Mouse (Mus musculus) midbrain, embryonic 16.5 days (tissue): Measurements from ENCODE around the gene Ifna15. TPM values are rescaled to one million over a fixed set of nuclear protein-coding genes. Genes with fewer than 3 reads are reported as not detected.

Experiments used
- ATAC-seq: fragments of 200-750 bp; cut with Nextera tagmentation; 2 replicates; pipeline ENCODE4 v1.8.0; 2017; ENCODE audit warnings: moderate TSS enrichment
- H3K27ac ChIP-seq: fragments of 300-500 bp; sonication (generic); 2 replicates; pipeline ENCODE4 v1.5.1; 2014; ENCODE audit warnings: mild to moderate bottlenecking, low read length, mixed read lengths
- H3K27me3 ChIP-seq: fragments of 300-500 bp; sonication (generic); 2 replicates; pipeline ENCODE4 v1.6.1; 2014; ENCODE audit warnings: low read depth, low read length, mixed read lengths; ENCODE audit not compliant: control insufficient read depth, insufficient read depth
- H3K36me3 ChIP-seq: fragments of 300-500 bp; sonication (generic); 2 replicates; pipeline ENCODE4 v1.6.1; 2014; ENCODE audit warnings: mild to moderate bottlenecking, low read length, moderate library complexity, mixed read lengths; ENCODE audit not compliant: control insufficient read depth, insufficient read depth
- H3K4me1 ChIP-seq: fragments of 300-500 bp; sonication (generic); 2 replicates; pipeline ENCODE4 v1.6.1; 2014; ENCODE audit warnings: mild to moderate bottlenecking, low read length, mixed read lengths; ENCODE audit not compliant: control insufficient read depth, insufficient read depth
- H3K4me2 ChIP-seq: fragments of 300-500 bp; sonication (generic); 2 replicates; pipeline ENCODE4 v1.6.1; 2014; ENCODE audit warnings: mild to moderate bottlenecking, low read length, mixed read lengths
- H3K4me3 ChIP-seq: fragments of 300-500 bp; sonication (generic); 2 replicates; pipeline ENCODE4 v1.5.1; 2014; ENCODE audit warnings: low read depth, mild to moderate bottlenecking, low read length, moderate library complexity, mixed read lengths
- H3K9ac ChIP-seq: fragments of 300-500 bp; sonication (generic); 2 replicates; pipeline ENCODE4 v1.6.1; 2014; ENCODE audit warnings: low read depth, low read length, mixed read lengths
- H3K9me3 ChIP-seq: fragments of 300-500 bp; sonication (generic); replicated peaks from 2 replicates; pipeline ENCODE4 v1.6.1; 2014; ENCODE audit warnings: mild to moderate bottlenecking, low read length, mixed read lengths; ENCODE audit not compliant: control insufficient read depth, poor library complexity, severe bottlenecking
- WGBS: fragments of 180-500 bp; shearing (Covaris S2); extraction: QIAGEN DNeasy Blood & Tissue Kit; methylation state at CpG from one replicate; pipeline ENCODE4 v1.1.7; 2014; 5-methylcytosine and 5-hydroxymethylcytosine counted together
- polyA plus RNA-seq: library from polyadenylated mRNA; unstranded; fragments of >200 nt; fragmentation: Nextera tagmentation; extraction: Ambion mirVana; gene quantifications from 2 replicates; pipeline ENCODE4 v1.2.1, GENCODE M21; 2015

Ifna15 gene
- polyA plus RNA-seq, 1 experiment from 2014 or later: not detected

GRCm38 (mm10) chr4:88522674-88523073 lies 35.4 kb downstream of the Ifna15 start, which contains the start of gene Ifnb1:
TSS of gene Ifnb1 (minus strand) at chr4:88522774.
- Histone ChIP-seq H3K4me1 (no peaks in the 10 kb centered on the region), H3K4me3 (no peak within 1 kb of the TSS), H3K27me3 (no peaks in the 10 kb centered on the region), H3K36me3 (no peaks in the 10 kb centered on the region), H3K4me2 (no peak within 1 kb of the TSS), H3K27ac (no peak within 1 kb of the TSS), H3K9ac (no peak within 1 kb of the TSS), H3K9me3 (no peaks in the 10 kb centered on the region)
- 90% methylated on average over 4 of the region's 4 CpGs for WGBS
- no peak for ATAC-seq

GRCm38 (mm10) chr4:88517957-88518356 lies 40.1 kb downstream of the Ifna15 start:
- no peak overlapping the region for H3K27ac ChIP-seq
- H3K9ac ChIP-seq: no peak overlapping the region
- no peaks in the 10 kb centered on the region for H3K4me1 ChIP-seq
- H3K36me3 ChIP-seq: no peaks in the 10 kb centered on the region
- H3K9me3 ChIP-seq: no peaks in the 10 kb centered on the region
- no peak for ATAC-seq
- no peak overlapping the region for H3K4me3 ChIP-seq
- H3K27me3 ChIP-seq: no peaks in the 10 kb centered on the region
- no peak overlapping the region for H3K4me2 ChIP-seq
- WGBS: 71% methylated on average over 2 of the region's 2 CpGs

- Histone ChIP-seq H3K4me2 (no peak overlapping the region), H3K9ac (no peak overlapping the region), H3K36me3 (no peaks in the 10 kb centered on the region), H3K4me3 (no peak overlapping the region), H3K27ac (no peak overlapping the region), H3K4me1 (no peaks in the 10 kb centered on the region), H3K9me3 (no peaks in the 10 kb centered on the region), H3K27me3 (no peaks in the 10 kb centered on the region)
- no peak for ATAC-seq
- WGBS: 51% methylated on average over 3 of the region's 4 CpGs
Observed at GRCm38 (mm10) chr4:88515711-88516211, 42.3 kb downstream of the Ifna15 start.

GRCm38 (mm10) chr4:88515250-88515649 lies 42.8 kb downstream of the Ifna15 start:
- H3K4me2 ChIP-seq: no peak overlapping the region

GRCm38 (mm10) chr4:88514403-88514802 lies 43.6 kb downstream of the Ifna15 start:
- no peaks in the 10 kb centered on the region for H3K4me1 ChIP-seq
- no peak overlapping the region for H3K27ac ChIP-seq
- no peaks in the 10 kb centered on the region for H3K9me3 ChIP-seq
- no peaks in the 10 kb centered on the region for H3K27me3 ChIP-seq
- no peaks in the 10 kb centered on the region for H3K36me3 ChIP-seq
- H3K9ac ChIP-seq: no peak overlapping the region
- 45% methylated on average over 4 of the region's 4 CpGs for WGBS
- no peak for ATAC-seq
- no peak overlapping the region for H3K4me3 ChIP-seq
- H3K4me2 ChIP-seq: no peak overlapping the region

More at GRCm38 (mm10) chr4:88515250-88515649, 42.8 kb downstream of the Ifna15 start:
- ATAC-seq: no peak
- Histone ChIP-seq H3K4me3 (no peak overlapping the region), H3K27ac (no peak overlapping the region), H3K27me3 (no peaks in the 10 kb centered on the region), H3K4me1 (no peaks in the 10 kb centered on the region), H3K9ac (no peak overlapping the region), H3K36me3 (no peaks in the 10 kb centered on the region), H3K9me3 (no peaks in the 10 kb centered on the region)
- WGBS: 41% methylated on average over 2 of the region's 2 CpGs

GRCm38 (mm10) chr4:88513743-88514142 lies 44.3 kb downstream of the Ifna15 start:
- Histone ChIP-seq H3K4me1 (no peaks in the 10 kb centered on the region), H3K27ac (no peak overlapping the region), H3K27me3 (no peaks in the 10 kb centered on the region), H3K9ac (no peak overlapping the region), H3K9me3 (no peaks in the 10 kb centered on the region), H3K36me3 (no peaks in the 10 kb centered on the region), H3K4me3 (no peak overlapping the region), H3K4me2 (no peak overlapping the region)
- ATAC-seq: no peak
- 97% methylated on average over 4 of the region's 4 CpGs for WGBS

Other genes with a start within 250 kb of the Ifna15 start
- 2.7 and 3.8 TPM in 2 replicates for gene Hacd4, start 119.3 kb downstream of the Ifna15 start, polyA plus RNA-seq
- gene Ifnb1, start 35.5 kb downstream of the Ifna15 start, polyA plus RNA-seq: not detected in 2 replicates
- gene Ifna14, start 13.6 kb upstream of the Ifna15 start, polyA plus RNA-seq: not detected in 2 replicates
- not detected in 2 replicates for gene Ifna9, start 34.1 kb upstream of the Ifna15 start, polyA plus RNA-seq
- not detected in 2 replicates for gene Ifna12, start 45.1 kb upstream of the Ifna15 start, polyA plus RNA-seq
- gene C87499, start 76.2 kb upstream of the Ifna15 start, polyA plus RNA-seq: not detected in 2 replicates
- not detected in 2 replicates for gene Ifna13, start 86.2 kb upstream of the Ifna15 start, polyA plus RNA-seq
- gene Ifna16, start 118.7 kb upstream of the Ifna15 start, polyA plus RNA-seq: not detected in 2 replicates
- not detected in 2 replicates for gene Ifna2, start 125.7 kb upstream of the Ifna15 start, polyA plus RNA-seq
- not detected in 2 replicates for gene Ifnab, start 133.1 kb upstream of the Ifna15 start, polyA plus RNA-seq
- 1.3 and 1.7 TPM in 2 replicates for gene Gm26566, start 163.6 kb upstream of the Ifna15 start, polyA plus RNA-seq
- gene Klhl9, start 164.2 kb upstream of the Ifna15 start, polyA plus RNA-seq: 115 and 125 TPM in 2 replicates
- gene Gm13271, start 196.6 kb upstream of the Ifna15 start, polyA plus RNA-seq: not detected in 2 replicates
- gene Gm13283, start 201.9 kb upstream of the Ifna15 start, polyA plus RNA-seq: not detected in 2 replicates
- not detected in 2 replicates for gene Gm13290, start 215.6 kb upstream of the Ifna15 start, polyA plus RNA-seq
- gene Gm13289, start 218.7 kb upstream of the Ifna15 start, polyA plus RNA-seq: not detected in 2 replicates
- gene Gm13272, start 221.6 kb upstream of the Ifna15 start, polyA plus RNA-seq: not detected in 2 replicates
- gene Ifnz, start 223.9 kb upstream of the Ifna15 start, polyA plus RNA-seq: not detected in 2 replicates
- not detected in 2 replicates for gene Gm13276, start 227.5 kb upstream of the Ifna15 start, polyA plus RNA-seq
- not detected in 2 replicates for gene Gm13277, start 230.4 kb upstream of the Ifna15 start, polyA plus RNA-seq
- not detected in 2 replicates for gene Gm13278, start 233.3 kb upstream of the Ifna15 start, polyA plus RNA-seq
- not detected in 2 replicates for gene Gm13275, start 236.2 kb upstream of the Ifna15 start, polyA plus RNA-seq
- not detected in 2 replicates for gene Gm13279, start 239.2 kb upstream of the Ifna15 start, polyA plus RNA-seq
- not detected in 2 replicates for gene Gm13285, start 241.4 kb upstream of the Ifna15 start, polyA plus RNA-seq
- not detected in 2 replicates for gene Gm13287, start 245.0 kb upstream of the Ifna15 start, polyA plus RNA-seq
- gene Gm13288, start 247.3 kb upstream of the Ifna15 start, polyA plus RNA-seq: not detected in 2 replicates